Mouse (Mus musculus): ENCODE data around the gene Rrm2. TPM values are rescaled to one million over a fixed set of nuclear protein-coding genes. Genes with fewer than 3 reads are reported as not detected.
"Not testable (repeated sequence)": the region's sequence is repeated elsewhere in the genome, so short reads cannot be mapped to it uniquely, and the experiment has no call there.

The Rrm2 gene
- total RNA-seq, 2 experiments from 2014 or later, result 6.3 to 7.6 TPM

- no peak for DNase-seq (ENCODE audit: low spot score in 2 of 2)
Measured at GRCm38 (mm10) chr12:24703013-24703412, 5.0 kb upstream of the Rrm2 start.

- DNase-seq (ENCODE audit: low spot score in 2 of 2), result no peak
Measured at GRCm38 (mm10) chr12:24705502-24706263, 2.4 kb upstream of the Rrm2 start.

GRCm38 (mm10) chr12:24706764-24707479 is 1.1 kb upstream of the Rrm2 start:
- DNase-seq (ENCODE audit: low spot score in 2 of 2), result no peak

GRCm38 (mm10) chr12:24707480-24707802 is 600 bp upstream of the Rrm2 start:
- DNase-seq (ENCODE audit: low spot score in 2 of 2), result no peak

- DNase-seq (ENCODE audit: low spot score in 2 of 2), result peak in 1 of 2 experiments; percentile 29
Measured at GRCm38 (mm10) chr12:24708824-24709218, 780 bp downstream of the Rrm2 start.

- no peak for DNase-seq (ENCODE audit: low spot score in 2 of 2)
Measured at GRCm38 (mm10) chr12:24709409-24709808, 1.4 kb downstream of the Rrm2 start.

GRCm38 (mm10) chr12:24709831-24710508 is 1.9 kb downstream of the Rrm2 start:
- DNase-seq (ENCODE audit: low spot score in 2 of 2), result peak in 1 of 2 experiments; percentile 87

GRCm38 (mm10) chr12:24710672-24711071 is 2.6 kb downstream of the Rrm2 start:
- no peak for DNase-seq (ENCODE audit: low spot score in 2 of 2)

- DNase-seq (ENCODE audit: low spot score in 2 of 2), result no peak
Measured at GRCm38 (mm10) chr12:24712396-24712795, 4.4 kb downstream of the Rrm2 start.

- no peak for DNase-seq (ENCODE audit: low spot score in 2 of 2)
Measured at GRCm38 (mm10) chr12:24714579-24715255, 6.7 kb downstream of the Rrm2 start.

GRCm38 (mm10) chr12:24715268-24715896 is 7.3 kb downstream of the Rrm2 start:
- no peak for DNase-seq (ENCODE audit: low spot score in 2 of 2)

- peak; percentile 50 to 59 for DNase-seq (ENCODE audit: low spot score in 2 of 2)
Measured at GRCm38 (mm10) chr12:24716721-24717301, 8.8 kb downstream of the Rrm2 start.

GRCm38 (mm10) chr12:24723434-24723833 is 15.4 kb downstream of the Rrm2 start:
- no peak for DNase-seq (ENCODE audit: low spot score in 2 of 2)

GRCm38 (mm10) chr12:24723859-24724258 is 15.8 kb downstream of the Rrm2 start:
- no peak for DNase-seq (ENCODE audit: low spot score in 2 of 2)

GRCm38 (mm10) chr12:24724369-24724768 is 16.3 kb downstream of the Rrm2 start:
- no peak for DNase-seq (ENCODE audit: low spot score in 2 of 2)

GRCm38 (mm10) chr12:24734828-24735394 is 26.9 kb downstream of the Rrm2 start:
- peak; percentile 32 to 41 for DNase-seq (ENCODE audit: low spot score in 2 of 2)

- DNase-seq (ENCODE audit: low spot score in 2 of 2), result no peak
Measured at GRCm38 (mm10) chr12:24736956-24737355, 28.9 kb downstream of the Rrm2 start.

- no peak for DNase-seq (ENCODE audit: low spot score in 2 of 2)
Measured at GRCm38 (mm10) chr12:24739963-24740362, 31.9 kb downstream of the Rrm2 start.

- DNase-seq (ENCODE audit: low spot score in 2 of 2), result not testable (repeated sequence)
Measured at GRCm38 (mm10) chr12:24741535-24741934, 33.5 kb downstream of the Rrm2 start.

- DNase-seq (ENCODE audit: low spot score in 2 of 2), result no peak
Measured at GRCm38 (mm10) chr12:24744309-24744708, 36.3 kb downstream of the Rrm2 start.
